Mouse (Mus musculus) lung, postnatal 0 days (tissue): ENCODE results near the gene Smok2b. TPM values are rescaled to one million over a fixed set of nuclear protein-coding genes. Genes with fewer than 3 reads are reported as not detected.
A peak's percentile ranks its signal among the peaks of the same experiment; 100 is the strongest.
"Not testable (repeated sequence)": the region's sequence is repeated elsewhere in the genome, so short reads cannot be mapped to it uniquely, and the experiment has no call there.

ENCODE experiments used
- ATAC-seq: fragments of 200-750 bp; cut with Nextera tagmentation; 2 replicates; pipeline ENCODE4 v1.8.0; 2017; ENCODE audit warnings: moderate library complexity
- DNase-seq: peaks from one replicate; pipeline ENCODE4 v3.0.0-alpha.2; 2016; ENCODE audit warnings: low spot score
- H3K27ac ChIP-seq: fragments of 300-500 bp; sonication (generic); 2 replicates; pipeline ENCODE4 v1.5.1; 2014; ENCODE audit warnings: antibody characterized with exemption, mild to moderate bottlenecking, low read length, mixed read lengths
- H3K27me3 ChIP-seq: fragments of 300-500 bp; sonication (generic); replicated peaks from 2 replicates; pipeline ENCODE4 v1.6.1; 2014; ENCODE audit warnings: low read length, mixed read lengths; ENCODE audit not compliant: insufficient read depth
- H3K36me3 ChIP-seq: fragments of 300-500 bp; sonication (generic); 2 replicates; pipeline ENCODE4 v1.6.1; 2014; ENCODE audit warnings: low read length, mixed read lengths; ENCODE audit not compliant: insufficient read depth
- H3K4me1 ChIP-seq: fragments of 300-500 bp; sonication (generic); 2 replicates; pipeline ENCODE4 v1.6.1; 2014; ENCODE audit warnings: antibody characterized with exemption, low read depth, low read length, mixed read lengths; ENCODE audit not compliant: insufficient read depth
- H3K4me2 ChIP-seq: fragments of 300-500 bp; sonication (generic); replicated peaks from 2 replicates; pipeline ENCODE4 v1.6.1; 2014; ENCODE audit warnings: low read depth, mild to moderate bottlenecking, low read length, moderate library complexity, mixed read lengths
- H3K4me3 ChIP-seq: fragments of 300-500 bp; sonication (generic); 2 replicates; pipeline ENCODE4 v1.5.1; 2014; ENCODE audit warnings: low read depth, low read length
- H3K9ac ChIP-seq: fragments of 300-500 bp; sonication (generic); replicated peaks from 2 replicates; pipeline ENCODE4 v1.6.1; 2014; ENCODE audit warnings: low read depth, mild to moderate bottlenecking
- H3K9me3 ChIP-seq: fragments of 300-500 bp; sonication (generic); 2 replicates; pipeline ENCODE4 v1.6.1; 2016; ENCODE audit warnings: low read length, mixed read lengths
- CTCF ChIP-seq: IDR thresholded peaks from 2 replicates; pipeline ENCODE4 v1.5.1; 2016; ENCODE audit warnings: antibody characterized with exemption, mild to moderate bottlenecking
- EP300 ChIP-seq: IDR thresholded peaks from 2 replicates; pipeline ENCODE4 v1.6.1; 2016; ENCODE audit warnings: antibody characterized with exemption, mild to moderate bottlenecking, control low read depth
- WGBS: fragments of 180-500 bp; shearing (Covaris S2); extraction: QIAGEN DNeasy Blood & Tissue Kit; methylation state at CpG from one replicate; pipeline ENCODE4 v1.1.7; 2014; 5-methylcytosine and 5-hydroxymethylcytosine counted together
- polyA plus RNA-seq: library from polyadenylated mRNA; unstranded; fragments of >200 nt; fragmentation: Nextera tagmentation; extraction: Ambion mirVana; gene quantifications from 2 replicates; pipeline ENCODE4 v1.2.1, GENCODE M21; 2015

Smok2b gene
- polyA plus RNA-seq, 1 experiment from 2014 or later = not detected

- not testable (repeated sequence) for H3K27ac ChIP-seq, H3K9me3 ChIP-seq, H3K27me3 ChIP-seq, H3K4me1 ChIP-seq, H3K36me3 ChIP-seq, H3K4me2 ChIP-seq, H3K4me3 ChIP-seq, H3K9ac ChIP-seq
- 68% methylated on average over 8 of the region's 9 CpGs for WGBS
- DNase-seq (peak; percentile 61), ATAC-seq (peak; percentile 14; the same call in 1 of the 2 replicates)
These were observed 30.1 kb upstream of the Smok2b start for GRCm38 (mm10) chr17:13199880-13200409.

GRCm38 (mm10) chr17:13201551-13201950 lies 28.5 kb upstream of the Smok2b start:
- not testable (repeated sequence) for H3K27me3 ChIP-seq, H3K4me3 ChIP-seq, H3K4me1 ChIP-seq, H3K9ac ChIP-seq, H3K36me3 ChIP-seq, H3K27ac ChIP-seq, H3K4me2 ChIP-seq, H3K9me3 ChIP-seq, DNase-seq, ATAC-seq
- 82% methylated on average over 4 of the region's 4 CpGs for WGBS

DNA sequence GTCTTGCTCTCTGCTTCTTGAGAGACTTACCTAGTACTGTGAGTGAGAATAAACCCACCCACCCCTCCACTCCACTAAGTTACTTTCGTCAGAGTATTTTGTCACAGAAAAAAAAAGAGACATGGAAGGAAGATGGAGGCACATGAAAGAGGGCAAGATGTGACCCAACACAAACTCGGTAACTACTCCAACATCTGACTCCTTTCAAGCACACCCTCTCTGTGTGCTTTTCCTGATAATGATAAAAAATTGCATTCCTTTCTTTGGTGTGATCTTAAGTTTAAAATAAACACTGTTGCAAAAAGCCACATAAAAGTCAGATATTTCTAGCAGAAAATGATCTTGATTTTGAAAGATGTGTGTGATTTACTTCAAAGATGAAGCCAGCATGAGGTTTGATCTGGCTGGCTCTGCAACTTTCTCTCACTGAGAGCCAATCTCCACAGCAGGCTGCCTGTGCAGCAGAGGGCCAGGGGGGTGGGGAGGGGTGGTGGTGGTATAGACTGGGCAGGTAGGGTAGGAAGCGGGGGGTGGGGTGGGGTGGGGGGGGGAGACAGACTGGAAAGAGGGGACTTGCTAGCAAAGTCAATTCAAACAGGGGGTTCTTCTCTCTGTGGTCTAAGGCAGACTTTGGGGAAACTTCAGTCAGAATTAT lies 27.5 kb upstream of the Smok2b start:
- DNase-seq, H3K4me3 ChIP-seq, H3K36me3 ChIP-seq, H3K27ac ChIP-seq, H3K4me1 ChIP-seq, H3K27me3 ChIP-seq, H3K4me2 ChIP-seq, H3K9ac ChIP-seq: not testable (repeated sequence)
- H3K9me3 ChIP-seq = peaks cover 10% of the 10 kb centered on the region
- 76% methylated on average over 2 of the region's 3 CpGs for WGBS
- peak; percentile 51 for ATAC-seq

DNA sequence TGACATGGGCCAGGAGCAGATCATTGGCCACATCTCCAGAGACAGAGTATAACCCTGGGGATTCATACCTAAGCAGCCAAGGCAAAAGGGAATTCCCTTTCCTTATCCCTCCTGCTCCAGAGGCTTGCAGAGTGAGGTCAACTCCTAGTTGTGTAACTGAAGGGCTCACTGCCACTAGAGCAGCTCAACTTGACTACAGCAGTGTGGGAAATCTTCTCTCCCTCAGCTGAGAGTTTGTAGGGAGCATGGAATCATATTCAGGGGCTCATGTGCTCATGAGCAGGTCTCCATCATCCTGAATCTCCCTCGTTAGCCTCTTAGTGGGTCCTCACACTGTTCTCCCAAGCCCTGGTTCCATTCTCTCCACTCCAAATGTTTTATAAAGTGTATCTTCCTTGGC lies 24.8 kb upstream of the Smok2b start:
- H3K4me1 ChIP-seq, H3K4me3 ChIP-seq, ATAC-seq, H3K4me2 ChIP-seq, DNase-seq, H3K27me3 ChIP-seq, H3K9ac ChIP-seq, H3K27ac ChIP-seq, H3K36me3 ChIP-seq, H3K9me3 ChIP-seq: not testable (repeated sequence)
- WGBS = 67% methylated on average over 1 of the region's 1 CpGs

- Histone ChIP-seq H3K36me3 (no peaks in the 10 kb centered on the region), H3K9me3 (peaks cover 8% of the 10 kb centered on the region), H3K9ac (no peak overlapping the region), H3K27me3 (no peaks in the 10 kb centered on the region), H3K4me2 (no peak overlapping the region), H3K4me3 (no peak overlapping the region), H3K27ac (no peak overlapping the region), H3K4me1 (no peaks in the 10 kb centered on the region)
- WGBS = 84% methylated on average over 2 of the region's 2 CpGs
- DNase-seq = no peak
- no peak for ATAC-seq
- no peak for TF ChIP-seq CTCF
- no peak for TF ChIP-seq EP300
These were observed 23.6 kb upstream of the Smok2b start for GRCm38 (mm10) chr17:13206491-13206890.

- not testable (repeated sequence) for ATAC-seq, H3K4me1 ChIP-seq, H3K4me3 ChIP-seq, DNase-seq, H3K9ac ChIP-seq, H3K4me2 ChIP-seq, H3K27ac ChIP-seq, H3K36me3 ChIP-seq, H3K27me3 ChIP-seq
- H3K9me3 ChIP-seq = peaks cover 27% of the 10 kb centered on the region
These were observed 21.6 kb upstream of the Smok2b start for GRCm38 (mm10) chr17:13208460-13208859.
